In the genomic region with DNA sequence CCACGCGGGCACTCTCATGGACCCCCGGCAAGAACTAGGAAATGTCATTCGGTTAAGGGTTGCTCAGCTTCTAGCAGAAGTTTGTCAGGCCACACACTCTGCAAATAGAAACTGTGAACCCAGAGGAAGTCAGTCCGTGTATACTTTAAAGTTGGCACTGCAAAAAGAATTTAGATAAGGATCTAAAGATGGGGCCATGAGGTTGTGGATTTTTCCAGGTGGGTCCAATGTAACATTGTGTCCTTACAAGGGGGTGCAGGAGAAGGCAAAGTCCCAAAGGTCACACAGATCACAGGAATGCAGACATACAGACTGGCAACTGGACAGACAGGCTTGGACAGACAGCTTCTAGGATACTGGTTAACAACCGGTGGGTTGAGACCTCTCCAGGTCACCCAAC, we compare ENCODE assay signal across 25 mouse cellular contexts. TPM values are rescaled to one million over a fixed set of nuclear protein-coding genes. Genes with fewer than 3 reads are reported as not detected.
DNase-seq lines count a peak whose midpoint lies in the region; ATAC-seq and TF ChIP-seq lines count a peak whose summit lies in the region.
"Had no signal": no experiment of that assay in that cellular context is flagged by ENCODE, and none has a peak within 500 bp of the region (broad histone marks: within the 10 kb centered on the region; RNA-seq: fewer than 3 reads in every experiment).

No protein-coding gene starts in this region.

- no peak for DNase-seq in forebrain, embryonic 10.5 days (ENCODE audit: extremely low spot score, low spot score)
- DNase-seq in midbrain, embryonic 10.5 days (ENCODE audit: low spot score): no peak
- no peak for DNase-seq in midbrain, postnatal 0 days (ENCODE audit: low spot score)
- DNase-seq in gastrocnemius, postnatal 10 days: no peak
- DNase-seq in kidney, postnatal 36 days: no peak
- DNase-seq: adrenal gland, postnatal 10 days; adrenal gland, postnatal 36 days; cerebellum, adult 18-20 months; cerebellum, adult 9-10 months; cerebellum, postnatal 14 days; gastrocnemius, postnatal 36 days had no signal

- H3K36me3 ChIP-seq in forebrain, embryonic 10.5 days (replicated peaks): no peaks in the 10 kb centered on the region
- H3K36me3 ChIP-seq in forebrain, embryonic 15.5 days: no peaks in the 10 kb centered on the region
- H3K36me3 ChIP-seq in midbrain, embryonic 10.5 days: no peaks in the 10 kb centered on the region
- no peaks in the 10 kb centered on the region for H3K36me3 ChIP-seq in midbrain, postnatal 0 days (ENCODE audit: insufficient read depth, low read length)
- H3K36me3 ChIP-seq in intestine, embryonic 16.5 days (ENCODE audit: control insufficient read depth, insufficient read depth, low read length): no peaks in the 10 kb centered on the region

- no peak for TF ChIP-seq CTCF in midbrain, postnatal 0 days (IDR thresholded peaks at IDR 0.05)

- H3K9me3 ChIP-seq in forebrain, embryonic 10.5 days: no peaks in the 10 kb centered on the region
- H3K9me3 ChIP-seq in forebrain, embryonic 15.5 days: no peaks in the 10 kb centered on the region
- peaks cover 5% of the 10 kb centered on the region; the same call in 1 of the 2 replicates for H3K9me3 ChIP-seq in midbrain, embryonic 10.5 days (replicated peaks)
- no peaks in the 10 kb centered on the region for H3K9me3 ChIP-seq in midbrain, postnatal 0 days (ENCODE audit: low read length)
- H3K9me3 ChIP-seq in intestine, embryonic 16.5 days (ENCODE audit: control insufficient read depth, low read length): no peaks in the 10 kb centered on the region

- H3K4me2 ChIP-seq in forebrain, embryonic 15.5 days (replicated peaks): no peak overlapping the region
- H3K4me2 ChIP-seq in midbrain, postnatal 0 days (ENCODE audit: low read depth, low read length, poor library complexity, severe bottlenecking): no peak overlapping the region
- H3K4me2 ChIP-seq in intestine, embryonic 16.5 days (ENCODE audit: low read depth, low read length): no peak overlapping the region
- H3K4me2 ChIP-seq: heart, embryonic 11.5 days; hindbrain, embryonic 14.5 days had no signal

- ATAC-seq in forebrain, embryonic 15.5 days (replicated peaks): no peak
- ATAC-seq in midbrain, postnatal 0 days (ENCODE audit: low FRiP score): no peak
- peak; percentile 45; the same call in 1 of the 2 replicates for ATAC-seq in intestine, embryonic 16.5 days
- ATAC-seq: forebrain, embryonic 14.5 days; hindbrain, postnatal 0 days; Patski had no signal

- H3K27ac ChIP-seq in forebrain, embryonic 10.5 days: 0 out of 2 replicates have a peak overlapping the region, but pooled peaks have one; percentile 26
- H3K27ac ChIP-seq in forebrain, embryonic 15.5 days (replicated peaks): no peak overlapping the region
- peak overlapping the region; percentile 57; the same call in 1 of the 2 replicates for H3K27ac ChIP-seq in midbrain, embryonic 10.5 days (replicated peaks)
- H3K27ac ChIP-seq in midbrain, postnatal 0 days (ENCODE audit: low read depth, low read length): no peak overlapping the region
- no peak overlapping the region for H3K27ac ChIP-seq in intestine, embryonic 16.5 days (ENCODE audit: low read length)
- H3K27ac ChIP-seq: hindbrain, embryonic 14.5 days; hindbrain, postnatal 0 days had no signal

- H3K9ac ChIP-seq in forebrain, embryonic 15.5 days (replicated peaks): no peak overlapping the region
- H3K9ac ChIP-seq in midbrain, postnatal 0 days (replicated peaks; ENCODE audit: low read length, poor library complexity, severe bottlenecking): no peak overlapping the region
- H3K9ac ChIP-seq in intestine, embryonic 16.5 days (ENCODE audit: low read depth, low read length): no peak overlapping the region
- H3K9ac ChIP-seq: hindbrain, embryonic 14.5 days had no signal

- H3K4me3 ChIP-seq in forebrain, embryonic 10.5 days: no peak overlapping the region
- H3K4me3 ChIP-seq in forebrain, embryonic 15.5 days: no peak overlapping the region
- no peak overlapping the region for H3K4me3 ChIP-seq in midbrain, embryonic 10.5 days
- H3K4me3 ChIP-seq in midbrain, postnatal 0 days (ENCODE audit: low read depth, low read length): no peak overlapping the region
- no peak overlapping the region for H3K4me3 ChIP-seq in intestine, embryonic 16.5 days (ENCODE audit: low read length)

- WGBS in forebrain, embryonic 10.5 days: 88% methylated on average over 6 of the region's 6 CpGs
- WGBS in forebrain, embryonic 15.5 days: 91% methylated on average over 6 of the region's 6 CpGs
- WGBS in midbrain, embryonic 10.5 days: 92% methylated on average over 6 of the region's 6 CpGs
- 88% methylated on average over 6 of the region's 6 CpGs for WGBS in midbrain, postnatal 0 days
- WGBS in intestine, embryonic 16.5 days: 64% methylated on average over 6 of the region's 6 CpGs

- H3K27me3 ChIP-seq in forebrain, embryonic 10.5 days (ENCODE audit: poor library complexity, severe bottlenecking): no peaks in the 10 kb centered on the region
- H3K27me3 ChIP-seq in forebrain, embryonic 15.5 days: no peaks in the 10 kb centered on the region
- no peaks in the 10 kb centered on the region for H3K27me3 ChIP-seq in midbrain, embryonic 10.5 days (ENCODE audit: low read depth, poor library complexity, severe bottlenecking)
- no peaks in the 10 kb centered on the region for H3K27me3 ChIP-seq in midbrain, postnatal 0 days (ENCODE audit: insufficient read depth, low read length)
- no peaks in the 10 kb centered on the region for H3K27me3 ChIP-seq in intestine, embryonic 16.5 days (replicated peaks; ENCODE audit: control insufficient read depth, insufficient read depth, low read length)

- peaks cover 28% of the 10 kb centered on the region for H3K4me1 ChIP-seq in forebrain, embryonic 10.5 days
- peaks cover 17% of the 10 kb centered on the region for H3K4me1 ChIP-seq in forebrain, embryonic 15.5 days
- H3K4me1 ChIP-seq in midbrain, embryonic 10.5 days: peaks cover 36% of the 10 kb centered on the region
- H3K4me1 ChIP-seq in midbrain, postnatal 0 days (ENCODE audit: insufficient read depth, low read length): no peaks in the 10 kb centered on the region
- H3K4me1 ChIP-seq in intestine, embryonic 16.5 days (ENCODE audit: control insufficient read depth, insufficient read depth, low read length): peaks cover 8% of the 10 kb centered on the region; the same call in 1 of the 2 replicates

RNA-seq across cellular contexts. Expression of a gene that starts 21.1 kb away (rescaled TPM):
- polyA plus RNA-seq in forebrain, embryonic 10.5 days (2016; fragmentation: Nextera tagmentation; extraction: Ambion mirVana): 21.5 and 22.4 TPM in 2 replicates
- 22.1 and 22.3 TPM in 2 replicates for polyA plus RNA-seq in forebrain, embryonic 15.5 days (2015; fragmentation: Nextera tagmentation; extraction: Ambion mirVana)
- 21.9 and 28.5 TPM in 2 replicates for polyA plus RNA-seq in midbrain, embryonic 10.5 days (2016; fragmentation: Nextera tagmentation; extraction: Ambion mirVana)
- total RNA-seq in midbrain, postnatal 0 days (2014; rRNA removed): 81.1 and 83.0 TPM in 2 replicates
- polyA plus RNA-seq in midbrain, postnatal 0 days (2015; fragmentation: Nextera tagmentation; extraction: Ambion mirVana): 23.6 and 24.0 TPM in 2 replicates
- polyA plus RNA-seq in intestine, embryonic 16.5 days (2015; fragmentation: Nextera tagmentation; extraction: Ambion mirVana): 21.5 and 25.5 TPM in 2 replicates
- total RNA-seq in gastrocnemius, postnatal 10 days (2021): 100 to 1,000 TPM; 110 to 114 TPM

RNA-seq across cellular contexts. Expression of a gene that starts 32.4 kb away (rescaled TPM):
- not detected in 2 replicates for polyA plus RNA-seq in forebrain, embryonic 10.5 days (2016; fragmentation: Nextera tagmentation; extraction: Ambion mirVana)
- polyA plus RNA-seq in forebrain, embryonic 15.5 days (2015; fragmentation: Nextera tagmentation; extraction: Ambion mirVana): 0.28 TPM in 1 of 2 replicates, not detected in the other
- 0.12 TPM in 1 of 2 replicates, not detected in the other for polyA plus RNA-seq in midbrain, embryonic 10.5 days (2016; fragmentation: Nextera tagmentation; extraction: Ambion mirVana)
- 0.09 TPM in 1 of 2 replicates, not detected in the other for total RNA-seq in midbrain, postnatal 0 days (2014; rRNA removed)
- 0.16 and 0.34 TPM in 2 replicates for polyA plus RNA-seq in midbrain, postnatal 0 days (2015; fragmentation: Nextera tagmentation; extraction: Ambion mirVana)
- 0.18 TPM in 1 of 2 replicates, not detected in the other for polyA plus RNA-seq in intestine, embryonic 16.5 days (2015; fragmentation: Nextera tagmentation; extraction: Ambion mirVana)
- 1 to 10 TPM in 1 of 2 experiments, under 1 TPM in 1; 0.79 to 1.3 TPM for total RNA-seq in gastrocnemius, postnatal 10 days (2021)
- total RNA-seq: ES-E14; gastrocnemius, adult 8-10 months; granulocyte monocyte progenitor cell, adult 5-6 weeks; hematopoietic stem cell, adult 5-6 weeks had no signal
- polyA plus RNA-seq: embryonic facial prominence, embryonic 11.5 days; forebrain, embryonic 11.5 days; heart, embryonic 11.5 days; heart, embryonic 14.5 days; Patski had no signal

Comparison
In these comparisons a context has a peak if more than half of its experiments do, and no peak if none do; other contexts are left out.
1. H3K27ac ChIP-seq: peak in forebrain, embryonic 10.5 days (single experiment) and midbrain, embryonic 10.5 days (single experiment); none in forebrain, embryonic 15.5 days (single experiment), midbrain, postnatal 0 days (single experiment) and intestine, embryonic 16.5 days (single experiment).